Mouse (Mus musculus) heart, adult 2 months (tissue): ENCODE measurements around the gene Ift43.

Experiments
- CTCF ChIP-seq: fragments of 200-600 bp; IDR thresholded peaks from 2 replicates; pipeline ENCODE4 v1.8.1; 2022; ENCODE audit warnings: antibody characterized with exemption, mild to moderate bottlenecking, moderate library complexity
- EP300 ChIP-seq: fragments of 200-500 bp; IDR thresholded peaks from 2 replicates; pipeline ENCODE4 v1.6.1; 2011; ENCODE audit warnings: low read depth, low read length, control low read depth; ENCODE audit not compliant: insufficient read depth
- POLR2A ChIP-seq: fragments of 200-500 bp; IDR thresholded peaks from 2 replicates; pipeline ENCODE4 v1.6.1; 2011; ENCODE audit warnings: mild to moderate bottlenecking, low read depth, low read length, control low read depth; ENCODE audit not compliant: insufficient read depth

DNA sequence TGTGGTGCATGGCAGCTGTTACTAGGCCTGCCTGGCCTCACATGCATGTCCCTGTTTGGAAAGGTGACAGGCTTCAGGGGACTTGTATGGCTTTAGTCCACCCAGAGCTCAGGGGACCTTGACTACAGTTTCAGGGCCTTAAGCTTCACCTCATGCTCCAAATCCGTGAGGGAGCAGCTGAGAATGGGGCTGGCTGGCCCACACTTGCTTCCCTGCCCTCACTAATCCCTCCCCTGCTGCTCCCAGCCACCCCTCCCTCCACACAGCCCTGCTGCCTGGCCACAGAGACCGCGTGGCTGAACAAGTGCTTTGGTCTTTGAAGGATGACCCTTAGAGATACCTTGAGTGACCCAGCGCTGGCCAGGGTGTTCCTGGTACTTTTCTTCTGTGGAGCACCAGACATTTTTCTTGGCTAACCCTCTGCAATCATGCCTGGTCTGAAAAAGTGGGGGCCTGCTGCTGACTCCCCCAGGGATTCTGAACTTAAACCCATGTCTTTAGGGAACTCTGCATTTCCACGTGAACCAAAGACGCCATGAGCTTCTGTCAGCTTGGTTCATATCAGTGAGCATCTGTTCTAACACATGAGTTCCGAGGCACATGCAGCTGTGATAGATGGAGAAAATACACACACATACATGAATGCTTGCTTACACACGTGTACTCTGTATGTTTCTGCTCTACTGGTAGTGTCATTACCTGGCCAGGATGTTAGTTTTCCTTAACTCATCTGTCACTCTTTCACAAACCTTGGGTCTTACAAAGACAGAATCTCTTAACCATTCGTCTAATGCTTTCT, 45.8 kb upstream of the Ift43 start:
- no peak for TF ChIP-seq POLR2A
- TF ChIP-seq EP300: no peak
- TF ChIP-seq CTCF: no peak
